Mouse (Mus musculus): ENCODE measurements around the gene Tmem121.
A peak's percentile ranks its signal among the peaks of the same experiment; 100 is the strongest.
"Not testable (repeated sequence)": the region's sequence is repeated elsewhere in the genome, so short reads cannot be mapped to it uniquely, and the experiment has no call there.

The Tmem121 gene

GRCm38 (mm10) chr12:113221289-113221688 is 35.6 kb downstream of the Tmem121 start:
- no peak for DNase-seq (ENCODE audit: low read depth)

- DNase-seq (ENCODE audit: low read depth) = peak; percentile 95
Observed at GRCm38 (mm10) chr12:113222121-113222636, 36.4 kb downstream of the Tmem121 start.

GRCm38 (mm10) chr12:113222748-113223147 is 37.0 kb downstream of the Tmem121 start:
- no peak for DNase-seq (ENCODE audit: low read depth)

GRCm38 (mm10) chr12:113224206-113224605 is 38.5 kb downstream of the Tmem121 start:
- no peak for DNase-seq (ENCODE audit: low read depth)

GRCm38 (mm10) chr12:113224687-113225091 is 39.0 kb downstream of the Tmem121 start:
- DNase-seq (ENCODE audit: low read depth) = no peak

- DNase-seq (ENCODE audit: low read depth) = no peak
Observed at GRCm38 (mm10) chr12:113227970-113228593, 42.4 kb downstream of the Tmem121 start.

- no peak for DNase-seq (ENCODE audit: low read depth)
Observed at GRCm38 (mm10) chr12:113230741-113231140, 45.0 kb downstream of the Tmem121 start.

GRCm38 (mm10) chr12:113231551-113232263 is 46.0 kb downstream of the Tmem121 start:
- not testable (repeated sequence) for DNase-seq (ENCODE audit: low read depth)

- DNase-seq (ENCODE audit: low read depth) = not testable (repeated sequence)
Observed at GRCm38 (mm10) chr12:113232264-113232750, 46.6 kb downstream of the Tmem121 start.
